25 mouse cellular contexts compared by ENCODE assay signal in genomic region chr12:16648273-16648672, GRCm38 (mm10). TPM values are rescaled to one million over a fixed set of nuclear protein-coding genes. Genes with fewer than 3 reads are reported as not detected.
"Had no signal": no experiment of that assay in that cellular context is flagged by ENCODE, and none has a peak within 500 bp of the region (broad histone marks: within the 10 kb centered on the region; RNA-seq: fewer than 3 reads in every experiment).

No protein-coding gene starts in this region.

- H3K27ac ChIP-seq: hindbrain, embryonic 10.5 days; hindbrain, embryonic 12.5 days; hindbrain, embryonic 14.5 days; intestine, embryonic 15.5 days; layer of hippocampus, adult 2 months; left cerebral cortex, adult 2 months; limb, embryonic 10.5 days; limb, embryonic 12.5 days; liver, embryonic 12.5 days had no signal

- H3K4me3 ChIP-seq: heart, embryonic 12.5 days; hindbrain, embryonic 10.5 days; hindbrain, embryonic 12.5 days; intestine, embryonic 15.5 days; layer of hippocampus, adult 2 months; left cerebral cortex, adult 2 months; limb, embryonic 10.5 days; limb, embryonic 12.5 days; liver, embryonic 12.5 days had no signal

- DNase-seq: gastrocnemius, postnatal 14 days; gastrocnemius, postnatal 36 days; heart, adult 18-20 months; heart, postnatal 10 days; heart, postnatal 4 days; kidney, adult 18-20 months; kidney, adult 8-10 months; kidney, postnatal 10 days; kidney, postnatal 25 days; kidney, postnatal 4 days; liver had no signal

RNA-seq across cellular contexts. Expression of gene Ntsr2, which starts 4.9 kb away (rescaled TPM):
- total RNA-seq: granulocyte monocyte progenitor cell, adult 5-6 weeks had no signal
- polyA plus RNA-seq: heart, embryonic 12.5 days; hindbrain, embryonic 10.5 days; inflammation-experienced regulatory T-cells, adult 6 months; intestine, postnatal 0 days; limb, embryonic 10.5 days; limb, embryonic 12.5 days; limb, embryonic 14.5 days; liver, embryonic 12.5 days had no signal
